Mouse (Mus musculus): Measurements from ENCODE around the gene Gjb6. TPM values are rescaled to one million over a fixed set of nuclear protein-coding genes. Genes with fewer than 3 reads are reported as not detected.
A peak's percentile ranks its signal among the peaks of the same experiment; 100 is the strongest.

The Gjb6 gene
- polyA plus RNA-seq (2014; fragmentation: Nextera tagmentation; extraction: Ambion mirVana), result 23.0 and 25.9 TPM in 2 replicates

DNA sequence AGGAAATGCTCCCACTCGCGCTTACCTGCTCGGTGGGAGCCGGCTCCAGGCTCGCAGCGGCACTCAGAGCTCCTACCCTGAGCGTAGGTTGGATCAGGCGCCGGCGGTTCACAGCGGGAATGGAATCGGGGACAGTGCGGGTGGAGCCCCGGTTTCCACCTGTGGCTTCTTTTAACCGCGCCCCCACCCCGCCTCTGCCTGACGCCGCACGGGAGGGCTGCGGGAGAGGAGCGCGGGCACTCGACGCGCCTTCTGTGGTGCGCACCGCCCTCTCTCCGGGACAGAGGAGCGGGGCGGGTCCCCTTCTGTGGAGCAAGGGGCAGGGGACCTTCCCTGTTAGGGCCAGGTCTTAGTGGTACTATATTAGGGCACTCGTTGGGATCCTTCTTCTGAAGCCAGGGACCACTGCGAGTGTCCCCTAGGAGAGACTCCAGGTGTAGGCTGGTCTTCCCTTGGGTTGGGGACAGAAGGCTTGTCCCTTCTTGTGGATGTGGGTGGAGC, at the start of gene Gjb6:
Gene Gjb6 (minus strand): TSS at position 451 of the 501 bp plus-strand sequence.
- Histone ChIP-seq H3K27ac (no peak within 1 kb of the TSS), H3K36me3 (replicated peaks; ENCODE audit: control insufficient read depth, insufficient read depth) (no peaks in the 10 kb centered on the region), H3K27me3 (ENCODE audit: control insufficient read depth, insufficient read depth, low read length) (peaks cover 50% of the 10 kb centered on the region), H3K9me3 (ENCODE audit: control insufficient read depth, low read length) (no peaks in the 10 kb centered on the region), H3K9ac (peak within 1 kb of the TSS; percentile 41; the same call in 1 of the 2 replicates), H3K4me2 (replicated peaks) (peak within 1 kb of the TSS; percentile 68), H3K4me1 (replicated peaks; ENCODE audit: control insufficient read depth, insufficient read depth, low read length) (peaks cover 10% of the 10 kb centered on the region; the same call in 1 of the 2 replicates), H3K4me3 (replicated peaks; ENCODE audit: low read length) (peak within 1 kb of the TSS; percentile 35)
- 1% methylated on average over 33 of the region's 33 CpGs for WGBS
- no peak for DNase-seq (ENCODE audit: low spot score)
- peak; percentile 59; the same call in 1 of the 2 replicates for ATAC-seq (ENCODE audit: low FRiP score)

- Histone ChIP-seq H3K36me3 (replicated peaks; ENCODE audit: control insufficient read depth, insufficient read depth) (no peaks in the 10 kb centered on the region), H3K9me3 (ENCODE audit: control insufficient read depth, low read length) (no peaks in the 10 kb centered on the region), H3K27ac (no peak overlapping the region), H3K27me3 (ENCODE audit: control insufficient read depth, insufficient read depth, low read length) (no peaks in the 10 kb centered on the region), H3K9ac (no peak overlapping the region), H3K4me3 (replicated peaks; ENCODE audit: low read length) (no peak overlapping the region), H3K4me1 (replicated peaks; ENCODE audit: control insufficient read depth, insufficient read depth, low read length) (0 out of 2 replicates have a peak, but pooled peaks cover 4% of the 10 kb centered on the region), H3K4me2 (replicated peaks) (no peak overlapping the region)
- WGBS, result 91% methylated on average over 3 of the region's 3 CpGs
- no peak for DNase-seq (ENCODE audit: low spot score)
- no peak for ATAC-seq (ENCODE audit: low FRiP score)
Observed at GRCm38 (mm10) chr14:57165493-57165892, 32.1 kb upstream of the Gjb6 start.

- WGBS, result 46% methylated on average over 2 of the region's 2 CpGs
- no peaks in the 10 kb centered on the region for H3K9me3 ChIP-seq (ENCODE audit: control insufficient read depth, low read length)
- no peak overlapping the region for H3K4me2 ChIP-seq (replicated peaks)
- no peak overlapping the region for H3K4me3 ChIP-seq (replicated peaks; ENCODE audit: low read length)
- H3K27ac ChIP-seq, result no peak overlapping the region
- DNase-seq (ENCODE audit: low spot score) (no peak), ATAC-seq (ENCODE audit: low FRiP score) (no peak)
- 0 out of 2 replicates have a peak, but pooled peaks cover 4% of the 10 kb centered on the region for H3K4me1 ChIP-seq (replicated peaks; ENCODE audit: control insufficient read depth, insufficient read depth, low read length)
- H3K9ac ChIP-seq, result no peak overlapping the region
- H3K36me3 ChIP-seq (replicated peaks; ENCODE audit: control insufficient read depth, insufficient read depth), result no peaks in the 10 kb centered on the region
- H3K27me3 ChIP-seq (ENCODE audit: control insufficient read depth, insufficient read depth, low read length), result no peaks in the 10 kb centered on the region
Observed at GRCm38 (mm10) chr14:57161833-57162232, 28.4 kb upstream of the Gjb6 start.

DNA sequence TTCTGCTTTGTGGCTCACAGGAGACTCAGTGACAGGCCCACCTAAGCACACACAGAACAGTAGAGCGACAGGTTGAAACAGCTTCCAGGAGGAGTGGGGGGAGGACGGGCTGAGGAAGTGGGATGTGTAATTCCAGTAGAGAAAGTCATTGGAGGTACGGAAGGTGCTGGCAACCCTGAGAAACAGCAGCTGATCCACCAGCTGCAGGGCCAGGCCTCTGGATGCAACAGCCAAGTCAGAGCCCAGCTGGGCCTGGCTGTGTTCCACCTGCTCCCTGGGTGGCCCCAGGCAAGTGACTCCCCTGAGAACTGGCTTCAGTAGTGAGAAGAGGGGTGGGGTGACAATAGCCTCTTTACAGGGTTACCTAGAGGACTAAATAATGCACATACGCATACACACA, 27.8 kb upstream of the Gjb6 start:
- Histone ChIP-seq H3K4me1 (replicated peaks; ENCODE audit: control insufficient read depth, insufficient read depth, low read length) (0 out of 2 replicates have a peak, but pooled peaks cover 4% of the 10 kb centered on the region), H3K9me3 (ENCODE audit: control insufficient read depth, low read length) (no peaks in the 10 kb centered on the region), H3K4me3 (replicated peaks; ENCODE audit: low read length) (no peak overlapping the region), H3K9ac (no peak overlapping the region), H3K27ac (no peak overlapping the region), H3K27me3 (ENCODE audit: control insufficient read depth, insufficient read depth, low read length) (no peaks in the 10 kb centered on the region), H3K36me3 (replicated peaks; ENCODE audit: control insufficient read depth, insufficient read depth) (no peaks in the 10 kb centered on the region), H3K4me2 (replicated peaks) (no peak overlapping the region)
- DNase-seq (ENCODE audit: low spot score) (no peak), ATAC-seq (ENCODE audit: low FRiP score) (no peak; the same call in 1 of the 2 replicates)
- 58% methylated on average over 4 of the region's 4 CpGs for WGBS

DNA sequence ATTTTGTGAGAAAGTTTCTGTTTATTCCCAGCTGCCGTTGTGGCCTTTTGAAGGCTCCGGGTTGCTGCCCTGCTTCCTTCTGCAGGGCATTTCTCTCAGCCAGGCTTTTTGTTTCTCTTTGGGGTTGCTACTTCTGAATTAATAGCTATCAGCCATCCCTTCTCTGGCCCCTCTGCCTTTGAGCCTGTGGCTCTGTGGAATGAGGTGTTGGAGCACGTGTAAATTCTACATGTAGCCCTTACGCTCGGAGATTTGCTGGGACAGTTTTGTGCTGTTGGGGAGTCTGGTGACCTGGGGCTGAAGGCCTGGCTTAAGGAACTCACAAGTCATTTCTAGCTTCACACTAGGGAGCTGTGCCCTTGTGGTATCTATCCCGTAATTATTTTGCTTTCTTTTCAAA, 21.5 kb upstream of the Gjb6 start:
- WGBS, result 43% methylated on average over 6 of the region's 6 CpGs
- ATAC-seq (ENCODE audit: low FRiP score), result no peak

DNA sequence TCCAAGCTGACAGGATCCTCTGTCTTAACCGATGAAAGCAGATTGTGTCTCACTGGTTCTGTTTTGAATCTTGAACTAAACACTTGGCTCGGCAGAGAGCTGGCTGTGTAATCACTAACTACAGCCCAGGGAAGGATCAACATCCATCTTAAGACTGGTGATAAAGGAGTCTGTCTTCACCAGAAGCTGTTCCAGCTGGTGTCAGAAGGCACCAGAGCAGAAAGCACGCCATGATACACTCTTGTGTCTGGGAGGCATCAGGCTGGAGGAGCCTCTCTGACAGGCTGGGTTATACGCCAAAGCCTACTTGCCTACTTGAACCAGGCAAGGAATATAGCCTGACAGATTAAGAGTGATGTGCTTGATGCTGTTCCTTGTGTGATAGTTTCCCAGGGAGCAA, 12.3 kb upstream of the Gjb6 start:
- DNase-seq (ENCODE audit: low spot score), result no peak
- no peaks in the 10 kb centered on the region for H3K9me3 ChIP-seq (ENCODE audit: control insufficient read depth, low read length)
- H3K4me3 ChIP-seq (replicated peaks; ENCODE audit: low read length), result no peak overlapping the region
- H3K27ac ChIP-seq, result no peak overlapping the region
- H3K4me1 ChIP-seq (replicated peaks; ENCODE audit: control insufficient read depth, insufficient read depth, low read length), result 0 out of 2 replicates have a peak, but pooled peaks cover 5% of the 10 kb centered on the region
- no peaks in the 10 kb centered on the region for H3K36me3 ChIP-seq (replicated peaks; ENCODE audit: control insufficient read depth, insufficient read depth)
- no peak overlapping the region for H3K9ac ChIP-seq
- H3K4me2 ChIP-seq (replicated peaks), result no peak overlapping the region
- peak; percentile 43; the same call in 1 of the 2 replicates for ATAC-seq (ENCODE audit: low FRiP score)
- WGBS, result 45% methylated on average over 4 of the region's 4 CpGs
- H3K27me3 ChIP-seq (ENCODE audit: control insufficient read depth, insufficient read depth, low read length), result no peaks in the 10 kb centered on the region

More for the DNA sequence above, 21.5 kb upstream of the Gjb6 start:
- H3K4me1 ChIP-seq (replicated peaks; ENCODE audit: control insufficient read depth, insufficient read depth, low read length), result 0 out of 2 replicates have a peak, but pooled peaks cover 5% of the 10 kb centered on the region
- H3K4me3 ChIP-seq (replicated peaks; ENCODE audit: low read length), result no peak overlapping the region
- DNase-seq (ENCODE audit: low spot score), result no peak
- H3K36me3 ChIP-seq (replicated peaks; ENCODE audit: control insufficient read depth, insufficient read depth), result no peaks in the 10 kb centered on the region
- H3K27me3 ChIP-seq (ENCODE audit: control insufficient read depth, insufficient read depth, low read length), result no peaks in the 10 kb centered on the region
- H3K4me2 ChIP-seq (replicated peaks), result no peak overlapping the region
- no peak overlapping the region for H3K27ac ChIP-seq
- no peaks in the 10 kb centered on the region for H3K9me3 ChIP-seq (ENCODE audit: control insufficient read depth, low read length)
- no peak overlapping the region for H3K9ac ChIP-seq

DNA sequence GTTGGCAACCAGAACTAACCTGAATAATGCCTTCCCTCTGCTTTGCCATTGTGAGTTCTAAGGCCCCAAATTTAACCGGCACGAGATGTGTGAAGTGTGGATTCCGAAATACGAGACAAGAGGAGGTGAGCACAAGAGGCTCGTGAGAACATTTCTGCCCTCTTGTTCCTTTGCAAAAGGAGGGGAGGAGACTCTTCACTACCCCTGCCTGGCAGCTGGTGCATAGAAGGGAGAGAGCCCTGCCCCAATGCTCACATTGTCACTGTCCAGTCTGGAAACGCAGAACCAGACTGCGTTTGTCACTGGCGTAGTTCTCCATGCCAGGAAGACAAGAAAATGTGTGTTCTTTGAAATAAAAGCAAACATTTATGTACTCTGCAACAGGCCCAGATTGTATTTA, 1.9 kb upstream of the Gjb6 start:
- Histone ChIP-seq H3K36me3 (replicated peaks; ENCODE audit: control insufficient read depth, insufficient read depth) (no peaks in the 10 kb centered on the region), H3K9me3 (ENCODE audit: control insufficient read depth, low read length) (no peaks in the 10 kb centered on the region), H3K9ac (no peak overlapping the region), H3K4me1 (replicated peaks; ENCODE audit: control insufficient read depth, insufficient read depth, low read length) (peaks cover 10% of the 10 kb centered on the region; the same call in 1 of the 2 replicates), H3K27ac (no peak overlapping the region), H3K27me3 (ENCODE audit: control insufficient read depth, insufficient read depth, low read length) (peaks cover 50% of the 10 kb centered on the region), H3K4me3 (replicated peaks; ENCODE audit: low read length) (no peak overlapping the region), H3K4me2 (replicated peaks) (no peak overlapping the region)
- 16% methylated on average over 8 of the region's 8 CpGs for WGBS
- DNase-seq (ENCODE audit: low spot score) (no peak), ATAC-seq (ENCODE audit: low FRiP score) (no peak)

DNA sequence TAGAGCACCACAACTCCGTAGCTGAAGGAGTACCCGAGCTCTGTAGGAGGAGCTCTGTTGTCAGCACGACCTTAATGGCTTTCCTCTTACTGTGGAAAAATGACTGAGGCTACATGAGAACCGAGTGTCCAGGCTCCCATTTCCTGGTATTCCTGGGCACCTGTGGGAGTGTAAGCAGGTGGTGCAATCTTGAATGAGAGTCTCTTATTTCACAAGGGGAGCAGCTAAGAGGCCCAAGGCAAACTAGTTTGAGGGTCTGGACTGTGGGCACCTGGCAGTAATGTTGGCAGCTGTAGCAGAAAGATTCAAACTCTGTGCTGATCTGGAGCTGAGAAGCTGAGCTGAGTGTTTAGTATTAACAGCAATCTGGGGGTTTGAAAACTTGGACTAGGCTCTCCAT, 6.0 kb downstream of the Gjb6 start:
- H3K4me2 ChIP-seq (replicated peaks), result no peak overlapping the region
- H3K4me3 ChIP-seq (replicated peaks; ENCODE audit: low read length), result no peak overlapping the region
- H3K9ac ChIP-seq, result no peak overlapping the region
- H3K36me3 ChIP-seq (replicated peaks; ENCODE audit: control insufficient read depth, insufficient read depth), result no peaks in the 10 kb centered on the region
- H3K9me3 ChIP-seq (ENCODE audit: control insufficient read depth, low read length), result no peaks in the 10 kb centered on the region
- DNase-seq (ENCODE audit: low spot score) (no peak), ATAC-seq (ENCODE audit: low FRiP score) (no peak)
- 77% methylated on average over 4 of the region's 4 CpGs for WGBS
- no peak overlapping the region for H3K27ac ChIP-seq
- H3K4me1 ChIP-seq (replicated peaks; ENCODE audit: control insufficient read depth, insufficient read depth, low read length), result 0 out of 2 replicates have a peak, but pooled peaks cover under 1% of the 10 kb centered on the region
- H3K27me3 ChIP-seq (ENCODE audit: control insufficient read depth, insufficient read depth, low read length), result peaks cover 15% of the 10 kb centered on the region

DNA sequence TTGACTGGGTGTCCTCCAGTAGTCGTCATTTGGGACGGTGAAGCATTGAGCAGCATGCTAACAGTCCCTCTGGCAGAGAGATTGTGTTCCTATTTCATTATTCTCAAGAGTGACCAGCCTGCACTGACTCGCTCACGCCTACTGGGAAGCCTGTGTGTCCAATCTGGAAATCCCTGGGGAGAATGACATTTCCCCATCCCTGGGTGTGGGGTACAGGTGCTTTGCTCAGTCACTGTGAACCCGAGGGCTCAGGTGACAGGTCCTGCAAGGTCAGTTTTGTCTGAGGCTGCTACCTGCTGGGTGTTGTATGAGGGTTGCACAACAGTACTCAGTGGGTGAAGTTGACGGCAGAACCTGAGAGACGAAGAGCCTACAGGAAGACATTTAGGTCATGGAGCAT, 11.1 kb downstream of the Gjb6 start:
- ATAC-seq (ENCODE audit: low FRiP score) (no peak), DNase-seq (ENCODE audit: low spot score) (no peak)
- Histone ChIP-seq H3K4me1 (replicated peaks; ENCODE audit: control insufficient read depth, insufficient read depth, low read length) (no peaks in the 10 kb centered on the region), H3K36me3 (replicated peaks; ENCODE audit: control insufficient read depth, insufficient read depth) (no peaks in the 10 kb centered on the region), H3K4me2 (replicated peaks) (no peak overlapping the region), H3K4me3 (replicated peaks; ENCODE audit: low read length) (no peak overlapping the region), H3K9ac (no peak overlapping the region), H3K27ac (no peak overlapping the region), H3K9me3 (ENCODE audit: control insufficient read depth, low read length) (no peaks in the 10 kb centered on the region), H3K27me3 (ENCODE audit: control insufficient read depth, insufficient read depth, low read length) (no peaks in the 10 kb centered on the region)
- WGBS, result 86% methylated on average over 7 of the region's 7 CpGs
